Mouse (Mus musculus) hindbrain, postnatal 0 days (tissue): ENCODE measurements around the gene Pld1. TPM values are rescaled to one million over a fixed set of nuclear protein-coding genes. Genes with fewer than 3 reads are reported as not detected.
"Not testable (repeated sequence)": the region's sequence is repeated elsewhere in the genome, so short reads cannot be mapped to it uniquely, and the experiment has no call there.

ENCODE experiments used
- ATAC-seq: fragments of 200-750 bp; cut with Nextera tagmentation; 2 replicates; pipeline ENCODE4 v1.8.0; 2017; ENCODE audit warnings: mild to moderate bottlenecking, moderate TSS enrichment, moderate library complexity
- DNase-seq: peaks from one replicate; pipeline ENCODE4 v3.0.0-alpha.2; 2015; ENCODE audit warnings: low spot score
- H3K27ac ChIP-seq: fragments of 300-500 bp; sonication (generic); 2 replicates; pipeline ENCODE4 v1.5.1; 2014; ENCODE audit warnings: mild to moderate bottlenecking
- H3K27me3 ChIP-seq: fragments of 300-500 bp; sonication (generic); 2 replicates; pipeline ENCODE4 v1.6.1; 2014; ENCODE audit warnings: low read length, mixed read lengths; ENCODE audit not compliant: insufficient read depth
- H3K36me3 ChIP-seq: fragments of 300-500 bp; sonication (generic); 2 replicates; pipeline ENCODE4 v1.6.1; 2014; ENCODE audit warnings: low read length, mixed read lengths; ENCODE audit not compliant: insufficient read depth
- H3K4me1 ChIP-seq: fragments of 300-500 bp; sonication (generic); 2 replicates; pipeline ENCODE4 v1.6.1; 2014; ENCODE audit warnings: antibody characterized with exemption, low read length, mixed read lengths; ENCODE audit not compliant: insufficient read depth
- H3K4me2 ChIP-seq: fragments of 300-500 bp; sonication (generic); 2 replicates; pipeline ENCODE4 v1.6.1; 2014; ENCODE audit warnings: low read depth, mild to moderate bottlenecking, low read length, moderate library complexity, mixed read lengths
- H3K4me3 ChIP-seq: fragments of 300-500 bp; sonication (generic); 2 replicates; pipeline ENCODE4 v1.5.1; 2014; ENCODE audit warnings: low read length
- H3K9ac ChIP-seq: fragments of 300-500 bp; sonication (generic); replicated peaks from 2 replicates; pipeline ENCODE4 v1.6.1; 2014; ENCODE audit warnings: mild to moderate bottlenecking, low read length, moderate library complexity, mixed read lengths
- H3K9me3 ChIP-seq: fragments of 300-500 bp; sonication (generic); 2 replicates; pipeline ENCODE4 v1.6.1; 2016; ENCODE audit warnings: low read length, mixed read lengths
- CTCF ChIP-seq: IDR thresholded peaks from 2 replicates; pipeline ENCODE4 v1.5.1; 2016; ENCODE audit warnings: antibody characterized with exemption, control low read depth, low read depth
- WGBS: fragments of 180-500 bp; shearing (Covaris S2); extraction: QIAGEN DNeasy Blood & Tissue Kit; methylation state at CpG from one replicate; pipeline ENCODE4 v1.1.7; 2014; 5-methylcytosine and 5-hydroxymethylcytosine counted together
- polyA plus RNA-seq: library from polyadenylated mRNA; unstranded; fragments of >200 nt; fragmentation: Nextera tagmentation; extraction: Ambion mirVana; gene quantifications from 2 replicates; pipeline ENCODE4 v1.2.1, GENCODE M21; 2015
- total RNA-seq: library from RNA; depleted of rRNA; stranded (reverse); fragments of >200 nt; gene quantifications from 2 replicates; pipeline ENCODE4 v1.2.3, GENCODE M21; 2014

Pld1 gene
- total and polyA plus RNA-seq, 2 experiments from 2014 or later: 3.9 to 10.7 TPM

DNA sequence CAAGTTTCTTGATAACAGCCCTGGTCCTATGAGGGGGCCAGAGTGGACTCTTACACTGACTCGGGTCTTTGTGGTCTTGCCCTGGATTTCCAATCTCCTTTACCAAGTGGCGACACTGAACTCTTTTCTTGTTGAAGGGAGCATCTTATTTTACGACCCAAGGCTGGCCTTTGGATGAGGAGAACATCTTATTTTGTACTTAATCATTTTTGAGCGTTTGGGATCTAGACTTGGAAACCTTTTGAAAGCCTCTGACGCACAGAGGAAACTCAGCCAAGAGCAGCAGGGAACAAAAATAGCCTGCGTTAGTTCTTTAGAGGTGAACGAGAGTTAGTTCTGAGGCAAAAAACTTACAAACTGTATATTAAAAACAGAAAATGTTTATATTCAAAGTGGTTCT is 4.5 kb downstream of the Pld1 start:
- 74% methylated on average over 7 of the region's 7 CpGs for WGBS
- Histone ChIP-seq H3K9ac (no peak overlapping the region), H3K27ac (no peak overlapping the region), H3K4me1 (no peaks in the 10 kb centered on the region), H3K36me3 (no peaks in the 10 kb centered on the region), H3K9me3 (no peaks in the 10 kb centered on the region), H3K4me2 (no peak overlapping the region), H3K27me3 (no peaks in the 10 kb centered on the region), H3K4me3 (no peak overlapping the region)
- DNase-seq (no peak), ATAC-seq (no peak)
- no peak for TF ChIP-seq CTCF

DNA sequence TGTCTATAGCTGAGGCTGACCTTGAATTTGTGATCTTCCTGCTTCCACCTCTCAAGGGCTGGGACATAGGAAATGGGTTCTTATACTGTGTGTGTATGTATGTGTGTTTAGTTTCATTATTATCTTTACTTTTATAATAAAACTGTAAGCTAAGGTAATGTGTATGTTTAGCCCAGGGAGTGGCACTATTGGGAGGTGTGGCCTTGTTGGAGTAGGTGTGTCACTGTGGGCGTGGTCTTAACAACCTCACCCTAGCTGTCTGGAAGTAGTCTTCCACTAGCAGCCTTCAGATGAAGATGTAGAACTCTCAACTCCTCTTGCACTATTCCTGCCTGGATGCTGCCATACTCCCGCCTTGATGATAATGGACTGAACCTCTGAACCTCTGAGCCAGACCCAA is 6.9 kb downstream of the Pld1 start:
- H3K4me3 ChIP-seq, H3K9me3 ChIP-seq, ATAC-seq, DNase-seq, H3K9ac ChIP-seq, H3K4me2 ChIP-seq, H3K27me3 ChIP-seq, H3K36me3 ChIP-seq, H3K27ac ChIP-seq, H3K4me1 ChIP-seq: not testable (repeated sequence)
- WGBS: 82% methylated on average over 2 of the region's 2 CpGs

DNA sequence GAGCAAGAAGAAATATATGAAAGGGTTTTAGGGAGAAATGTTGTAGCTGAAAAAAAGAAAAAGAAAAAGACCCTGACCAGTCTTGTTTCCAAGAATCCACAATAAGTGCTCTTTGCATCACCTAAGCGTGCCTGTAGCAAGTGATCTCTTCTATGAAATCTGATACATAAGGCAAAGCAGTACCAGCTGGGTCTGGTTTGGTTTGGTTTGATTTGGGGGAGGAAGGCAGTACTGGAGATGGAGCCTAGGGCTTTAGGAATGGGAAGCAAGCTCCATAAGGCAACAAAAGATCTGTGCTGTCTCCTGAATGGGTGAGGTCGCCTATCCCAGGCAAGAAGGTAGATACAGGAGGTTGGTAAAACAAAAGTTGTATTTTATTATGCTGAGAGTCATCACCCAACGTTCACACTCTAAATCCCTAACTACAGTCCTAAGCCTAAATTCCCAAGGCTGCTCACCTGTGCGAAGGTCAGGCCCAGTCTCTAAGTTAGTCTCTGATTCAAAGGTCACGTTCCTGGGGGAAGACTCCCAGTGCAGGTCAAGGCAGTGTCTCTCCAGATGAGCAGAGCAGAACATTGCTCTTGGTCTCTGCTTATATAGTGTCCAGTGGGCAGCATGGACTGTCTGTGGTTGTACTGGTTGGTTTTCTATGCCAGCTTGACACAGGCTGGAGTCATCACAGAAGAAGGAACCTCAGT is 10.8 kb downstream of the Pld1 start:
- WGBS: 85% methylated on average over 5 of the region's 5 CpGs
- H3K4me1 ChIP-seq: no peaks in the 10 kb centered on the region
- no peak overlapping the region for H3K9ac ChIP-seq
- no peak overlapping the region for H3K27ac ChIP-seq
- H3K4me3 ChIP-seq: no peak overlapping the region
- ATAC-seq: no peak
- no peaks in the 10 kb centered on the region for H3K9me3 ChIP-seq
- H3K27me3 ChIP-seq: no peaks in the 10 kb centered on the region
- no peak overlapping the region for H3K4me2 ChIP-seq
- TF ChIP-seq CTCF: no peak
- no peak for DNase-seq
- H3K36me3 ChIP-seq: no peaks in the 10 kb centered on the region

DNA sequence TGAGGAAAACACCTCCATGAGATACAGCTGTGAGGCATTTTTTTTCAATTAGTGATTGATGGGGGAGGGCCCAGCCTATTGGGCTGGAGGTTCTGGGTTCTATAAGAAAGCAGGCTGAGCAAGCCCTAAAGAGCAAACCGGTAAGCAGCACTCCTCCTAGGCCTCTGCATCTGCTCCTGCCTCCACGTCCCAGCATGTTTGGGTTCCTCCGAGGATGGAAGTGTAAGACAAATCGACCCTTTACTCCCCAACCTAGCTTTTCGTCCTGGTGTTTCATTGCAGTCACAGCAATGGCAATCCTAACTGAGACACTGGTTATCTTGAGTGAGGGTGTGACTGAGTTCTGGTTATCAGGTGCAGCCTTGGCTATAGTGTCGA is 11.4 kb downstream of the Pld1 start:
- no peaks in the 10 kb centered on the region for H3K9me3 ChIP-seq
- H3K4me3 ChIP-seq: no peak overlapping the region
- H3K36me3 ChIP-seq: no peaks in the 10 kb centered on the region
- ATAC-seq (no peak), DNase-seq (no peak)
- no peak overlapping the region for H3K27ac ChIP-seq
- TF ChIP-seq CTCF: no peak
- no peak overlapping the region for H3K9ac ChIP-seq
- H3K4me1 ChIP-seq: no peaks in the 10 kb centered on the region
- no peak overlapping the region for H3K4me2 ChIP-seq
- H3K27me3 ChIP-seq: no peaks in the 10 kb centered on the region
- WGBS: 91% methylated on average over 6 of the region's 6 CpGs

DNA sequence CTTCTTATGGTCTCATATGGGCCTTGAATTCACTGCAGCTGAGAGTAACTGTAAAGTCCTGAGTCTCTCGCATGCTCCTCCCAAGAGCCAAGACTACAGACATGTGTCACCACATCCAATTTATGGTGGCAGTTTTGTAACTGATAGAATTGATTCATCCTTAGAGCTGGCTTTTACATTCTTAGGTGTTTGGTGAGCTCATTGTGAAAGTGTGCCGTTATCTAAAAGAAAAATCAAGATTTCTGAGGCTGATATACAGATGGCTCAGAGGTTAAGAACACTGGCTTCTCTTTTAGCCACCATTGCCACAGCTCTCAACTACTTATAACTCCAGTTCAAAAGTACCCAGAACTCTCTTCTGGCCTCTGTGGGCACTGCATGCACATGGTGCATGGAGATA is 12.2 kb downstream of the Pld1 start:
- H3K36me3 ChIP-seq: no peaks in the 10 kb centered on the region
- ATAC-seq (no peak), DNase-seq (no peak)
- H3K9me3 ChIP-seq: no peaks in the 10 kb centered on the region
- 91% methylated on average over 2 of the region's 2 CpGs for WGBS
- no peak for TF ChIP-seq CTCF
- H3K27ac ChIP-seq: no peak overlapping the region
- no peak overlapping the region for H3K9ac ChIP-seq
- no peaks in the 10 kb centered on the region for H3K4me1 ChIP-seq
- H3K4me3 ChIP-seq: no peak overlapping the region
- H3K4me2 ChIP-seq: no peak overlapping the region
- H3K27me3 ChIP-seq: no peaks in the 10 kb centered on the region

DNA sequence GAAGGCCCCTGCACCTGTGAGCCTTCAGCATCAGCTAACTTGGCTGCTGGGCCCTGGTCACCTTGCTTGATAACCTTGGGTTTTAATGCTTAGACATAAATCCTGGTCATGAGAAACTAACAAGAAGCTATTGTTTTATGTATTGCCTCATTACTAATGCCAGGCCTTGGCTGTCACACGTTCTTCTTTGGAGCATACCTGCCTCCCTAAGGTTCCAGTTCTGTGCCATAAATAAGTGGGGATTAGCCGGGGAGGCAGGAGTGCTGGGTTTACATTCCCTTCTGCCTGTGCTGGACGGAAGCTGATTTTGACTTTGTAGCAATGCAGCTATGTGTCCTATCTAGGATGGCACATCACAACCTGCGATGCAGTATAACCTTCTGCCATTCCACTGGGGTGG is 13.2 kb downstream of the Pld1 start:
- DNase-seq: no peak
- ATAC-seq: no peak
- no peak overlapping the region for H3K4me2 ChIP-seq
- WGBS: 87% methylated on average over 4 of the region's 4 CpGs
- no peaks in the 10 kb centered on the region for H3K27me3 ChIP-seq
- H3K27ac ChIP-seq: no peak overlapping the region
- H3K4me3 ChIP-seq: no peak overlapping the region
- H3K9ac ChIP-seq: no peak overlapping the region
- no peak for TF ChIP-seq CTCF
- no peaks in the 10 kb centered on the region for H3K9me3 ChIP-seq
- no peaks in the 10 kb centered on the region for H3K36me3 ChIP-seq
- H3K4me1 ChIP-seq: no peaks in the 10 kb centered on the region

DNA sequence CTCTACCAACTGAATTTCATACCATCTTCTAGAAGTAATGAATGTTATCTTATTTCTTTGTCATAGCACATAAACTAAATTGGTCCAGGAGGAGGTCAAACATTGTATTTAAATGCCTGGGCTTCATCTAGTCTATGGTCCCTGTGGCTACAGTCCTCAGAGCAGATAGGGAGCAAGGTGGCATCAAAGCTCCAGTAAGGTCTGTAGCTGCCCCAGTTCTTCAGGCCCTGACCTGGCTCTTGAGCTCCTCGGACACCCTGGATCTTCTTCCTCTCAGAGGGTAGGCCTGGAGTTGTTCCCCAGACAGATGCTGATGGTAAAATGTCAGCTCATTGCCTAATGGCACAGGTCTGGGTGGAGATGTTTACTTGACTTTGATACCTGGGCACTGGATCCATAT is 17.5 kb downstream of the Pld1 start:
- TF ChIP-seq CTCF: no peak
- no peaks in the 10 kb centered on the region for H3K4me1 ChIP-seq
- H3K4me2 ChIP-seq: no peak overlapping the region
- H3K27ac ChIP-seq: no peak overlapping the region
- DNase-seq (no peak), ATAC-seq (no peak)
- H3K4me3 ChIP-seq: no peak overlapping the region
- H3K9me3 ChIP-seq: no peaks in the 10 kb centered on the region
- 100% methylated on average over 1 of the region's 1 CpGs for WGBS
- no peak overlapping the region for H3K9ac ChIP-seq
- H3K36me3 ChIP-seq: no peaks in the 10 kb centered on the region
- H3K27me3 ChIP-seq: no peaks in the 10 kb centered on the region
